Mouse (Mus musculus) kidney, postnatal 25 days (tissue): Measurements from ENCODE around the gene Hadha.
A peak's percentile ranks its signal among the peaks of the same experiment; 100 is the strongest.

Experiments
- DNase-seq, 2 experiments: peaks; one replicate each; pipeline ENCODE4 v3.0.0; 2021; ENCODE audit warnings: mixed read lengths in 2 of 2

Hadha gene

GRCm38 (mm10) chr5:30154474-30155394 lies at the start of gene Hadha, which contains the start of gene Hadhb:
TSS of gene Hadha (minus strand) at chr5:30155162.
TSS of gene Hadhb (plus strand) at chr5:30155248.
- DNase-seq, result peak; percentile 94 to 96

DNA sequence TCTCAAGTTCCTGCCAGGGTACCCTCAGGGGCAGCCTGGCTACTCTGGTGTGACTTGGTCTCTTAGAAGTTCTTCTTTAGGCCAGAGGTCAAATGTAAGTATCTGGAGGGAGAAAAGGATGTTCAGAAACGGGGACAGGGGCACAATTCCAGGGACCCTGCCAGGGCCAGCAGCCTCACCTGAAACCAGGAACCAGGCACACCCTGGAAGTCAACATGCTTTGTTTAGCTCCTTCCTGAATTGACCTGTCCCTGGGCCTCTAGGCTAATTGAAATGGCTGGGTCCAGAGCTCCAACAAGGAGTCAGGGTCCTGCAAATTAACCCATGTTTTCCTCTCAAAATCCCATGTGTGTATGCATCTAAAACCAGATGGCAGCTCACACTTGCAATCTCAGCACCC lies 49.5 kb upstream of the Hadha start:
- DNase-seq, result no peak

GRCm38 (mm10) chr5:30203216-30203885 lies 48.4 kb upstream of the Hadha start:
- DNase-seq, result no peak

GRCm38 (mm10) chr5:30202221-30202620 lies 47.3 kb upstream of the Hadha start:
- DNase-seq, result no peak

DNA sequence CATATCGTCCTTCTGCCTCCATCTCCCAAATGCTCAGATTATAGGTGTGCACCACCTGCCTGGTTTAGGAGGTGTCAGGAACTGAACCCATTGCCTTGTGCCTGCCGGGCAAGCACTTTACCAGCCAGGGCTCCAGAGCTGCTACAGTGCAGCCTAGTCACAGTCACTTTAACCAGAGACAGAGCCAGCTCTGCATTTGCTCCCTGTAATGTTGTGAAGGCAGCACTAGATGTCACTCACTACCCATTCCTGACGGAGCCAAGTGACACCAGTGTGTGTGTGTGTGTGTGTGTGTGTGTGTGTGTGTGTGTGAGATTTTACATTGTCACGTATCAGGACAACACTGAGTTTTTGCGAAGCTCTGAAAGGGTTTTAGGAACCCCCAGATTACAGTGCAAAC lies 46.6 kb upstream of the Hadha start:
- peak in 1 of 2 experiments; percentile 35 for DNase-seq

DNA sequence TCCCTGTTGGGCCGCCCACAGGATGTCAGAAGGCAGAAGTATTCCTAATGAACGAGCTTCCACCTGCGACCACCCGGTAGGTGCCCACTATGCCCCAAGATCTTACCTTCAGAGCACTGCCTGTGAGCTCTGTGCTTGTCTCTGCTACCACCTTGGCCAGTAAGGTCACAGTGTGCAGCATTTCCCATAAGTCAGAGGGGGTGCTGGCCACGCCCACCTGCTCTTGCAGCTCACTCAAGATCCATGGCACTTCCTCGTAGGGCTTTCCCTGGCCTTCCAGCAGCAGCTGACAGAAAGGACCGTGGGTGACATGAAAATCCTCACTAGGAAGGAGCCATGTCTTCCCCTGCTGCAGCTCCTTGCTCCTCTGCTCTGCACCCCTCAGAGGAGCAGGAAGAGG lies 43.3 kb upstream of the Hadha start:
- no peak for DNase-seq

DNA sequence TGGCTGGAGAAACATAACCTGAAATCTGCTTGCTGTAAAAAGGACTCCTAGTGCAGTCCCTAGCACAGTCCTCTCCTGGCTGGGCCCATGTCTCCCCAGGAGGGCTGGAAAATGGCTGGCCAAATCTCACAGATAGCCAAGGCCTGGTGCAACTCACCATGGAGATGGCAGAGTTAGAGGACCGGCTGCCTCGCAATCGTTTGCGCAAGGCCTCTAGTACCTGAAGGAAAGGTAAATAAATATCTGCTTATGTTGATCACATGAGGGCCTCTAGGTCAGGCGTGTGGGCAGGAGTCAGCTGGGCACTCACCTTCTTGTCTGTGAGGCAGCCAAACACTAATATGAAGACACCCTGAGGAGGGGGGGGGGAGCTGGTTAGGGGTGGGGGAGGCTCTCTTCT lies 40.4 kb upstream of the Hadha start:
- no peak for DNase-seq

DNA sequence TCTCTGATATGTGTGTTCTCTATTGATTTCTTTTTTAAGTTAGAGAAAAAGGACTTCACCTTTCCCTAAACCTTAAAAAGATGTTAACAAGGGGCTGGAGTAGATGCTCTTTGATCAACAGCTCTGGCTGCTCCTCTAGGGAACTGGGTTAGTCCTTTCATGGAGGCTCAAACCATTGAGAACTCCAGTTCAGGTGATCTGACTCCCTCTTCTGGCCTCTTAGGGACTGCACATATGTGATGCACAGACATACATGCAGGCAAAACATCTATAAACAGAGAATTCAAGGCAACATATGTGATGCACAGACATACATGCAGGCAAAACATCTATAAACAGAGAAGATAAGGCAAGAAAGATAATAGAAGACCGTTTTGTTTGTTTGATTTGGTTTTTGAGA lies 37.5 kb upstream of the Hadha start:
- no peak for DNase-seq

DNA sequence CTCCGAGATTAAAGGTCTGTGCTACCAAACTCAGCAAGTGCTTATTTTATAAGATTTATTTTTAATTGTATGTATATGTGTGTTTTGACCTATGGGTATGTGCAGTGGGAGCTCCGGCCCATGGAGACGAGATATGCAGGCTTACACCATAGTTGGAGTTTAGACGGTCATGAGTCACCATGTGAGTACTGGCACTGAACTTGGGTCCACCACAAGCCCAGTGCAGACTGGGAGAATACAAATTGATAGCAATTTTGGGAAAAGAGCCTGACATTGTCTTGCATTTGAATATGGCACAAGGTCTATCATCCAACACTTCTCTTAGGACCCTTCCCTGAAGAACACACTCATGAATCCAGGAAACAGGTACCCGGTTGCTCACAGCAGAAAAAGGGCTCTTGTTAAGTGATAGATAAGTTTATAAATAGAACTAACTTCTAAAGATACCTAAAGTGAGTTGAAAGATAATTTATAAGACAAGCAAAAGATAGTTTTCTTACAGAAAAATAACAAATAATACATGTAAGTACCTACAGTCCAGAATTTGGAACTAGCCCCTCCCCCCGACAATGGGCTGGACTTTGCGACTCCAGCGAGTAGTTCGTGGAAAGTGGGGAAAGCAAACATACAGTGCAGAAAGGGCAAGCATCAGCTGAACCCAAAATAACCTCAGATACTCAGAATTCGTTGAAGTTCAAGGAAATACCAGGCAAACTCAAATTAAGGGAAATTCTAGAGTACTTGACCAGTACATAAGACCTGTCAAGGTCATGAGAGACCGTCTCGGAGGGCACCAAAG lies 32.9 kb upstream of the Hadha start:
- DNase-seq, result no peak

DNA sequence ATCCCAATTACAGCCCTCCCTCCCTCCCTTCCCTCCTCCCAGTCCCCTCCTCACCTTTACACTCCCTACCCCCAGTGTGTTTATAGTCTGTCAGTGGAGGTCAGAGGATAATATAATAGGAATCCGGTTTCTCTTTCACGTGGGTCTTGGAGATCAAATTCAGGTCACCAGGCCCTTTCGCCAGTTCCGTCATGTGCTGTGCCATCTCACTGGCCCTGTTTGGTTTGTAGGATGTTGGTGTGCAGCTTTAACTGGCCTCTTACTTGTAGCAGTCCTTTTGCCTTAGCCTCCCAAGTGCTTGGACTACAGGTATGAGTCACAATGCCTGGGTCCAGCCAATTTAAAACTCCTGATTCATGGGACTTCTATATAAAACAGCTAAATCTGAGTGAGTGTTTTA lies 20.8 kb upstream of the Hadha start:
- no peak for DNase-seq

DNA sequence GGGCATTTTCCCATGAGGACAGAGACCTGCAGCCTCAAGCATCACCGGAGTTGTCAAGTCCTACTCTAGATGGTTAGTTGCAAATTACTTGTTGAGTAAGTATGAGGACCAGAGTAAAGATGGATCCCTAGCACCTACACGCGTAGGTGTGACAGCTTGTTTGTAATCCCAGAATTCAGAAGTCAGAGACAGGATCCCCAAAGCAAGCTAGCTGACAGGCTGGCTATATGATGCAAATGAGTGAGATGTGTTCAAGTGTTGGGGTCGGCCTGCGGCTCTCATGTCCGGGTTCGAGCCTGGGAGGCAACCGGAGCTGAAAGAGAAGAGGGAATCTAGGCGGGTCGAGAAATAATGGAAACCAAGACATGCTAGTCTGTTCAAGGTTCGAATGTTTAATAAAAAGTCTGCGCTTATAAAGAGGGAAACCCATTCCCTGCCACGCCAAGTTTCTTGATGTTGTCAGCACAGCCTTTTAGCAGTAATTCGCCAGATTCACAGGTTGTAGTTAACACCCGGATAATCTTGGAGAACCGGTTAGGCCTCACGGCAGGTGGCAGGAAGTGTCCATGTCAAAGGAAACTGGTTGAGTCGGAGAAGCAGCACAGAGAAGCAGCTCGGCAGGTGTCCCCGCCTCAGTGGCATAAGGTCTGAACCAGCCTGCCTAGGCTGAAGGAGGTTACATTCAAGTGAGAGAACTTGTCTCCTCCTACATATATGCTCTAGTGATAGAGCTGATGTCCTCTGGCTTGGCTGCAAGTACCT lies 18.1 kb upstream of the Hadha start:
- DNase-seq, result no peak

DNA sequence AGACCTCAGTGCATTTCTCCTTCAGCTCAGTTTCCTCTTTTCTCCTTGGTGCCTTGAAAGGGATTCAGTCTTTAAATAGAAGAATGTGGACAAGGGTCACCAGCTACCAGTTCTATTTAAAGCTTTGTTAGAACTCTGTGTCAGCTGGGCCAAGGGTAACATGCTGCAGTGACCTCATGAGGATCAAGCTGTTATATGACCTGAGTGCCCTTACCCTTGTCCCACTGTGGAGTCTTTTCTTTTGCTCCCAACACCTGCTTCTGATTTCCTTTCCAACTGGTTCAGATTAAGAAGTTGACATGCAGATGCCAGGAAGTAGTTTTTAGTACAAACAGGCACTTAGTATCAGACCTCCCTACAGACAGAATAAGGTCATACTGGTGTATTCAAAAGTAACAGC lies 17.2 kb upstream of the Hadha start:
- DNase-seq, result no peak

DNA sequence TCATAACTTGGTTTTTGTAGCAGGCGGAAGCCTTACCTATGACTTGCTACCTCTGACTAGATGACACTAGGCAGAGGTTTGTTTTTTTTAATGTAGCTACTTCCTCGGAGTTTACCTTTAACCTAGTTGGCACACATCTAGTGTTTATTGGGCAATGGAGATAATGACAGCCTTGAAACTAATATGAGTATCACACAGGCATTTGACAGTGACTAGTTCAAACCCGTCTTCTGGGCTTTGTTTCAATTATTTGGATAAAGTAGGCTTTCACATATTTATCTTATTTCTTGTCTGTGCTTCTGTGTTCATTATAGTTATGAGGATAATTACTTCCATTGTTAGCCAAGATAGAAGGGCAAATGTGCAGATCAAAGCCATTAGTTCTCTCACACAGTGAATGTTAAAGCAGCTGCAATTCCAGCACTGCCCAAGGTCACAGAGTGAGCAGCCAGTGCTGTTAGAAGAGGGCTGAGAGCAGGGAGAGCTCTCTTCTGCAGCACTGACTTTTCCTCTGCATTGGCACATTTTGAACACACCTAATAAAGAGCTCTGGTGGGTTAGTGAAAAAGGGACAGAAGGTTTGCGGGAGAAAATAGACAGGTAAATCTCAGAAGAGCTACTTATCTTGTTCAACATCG lies 15.5 kb upstream of the Hadha start:
- no peak for DNase-seq

DNA sequence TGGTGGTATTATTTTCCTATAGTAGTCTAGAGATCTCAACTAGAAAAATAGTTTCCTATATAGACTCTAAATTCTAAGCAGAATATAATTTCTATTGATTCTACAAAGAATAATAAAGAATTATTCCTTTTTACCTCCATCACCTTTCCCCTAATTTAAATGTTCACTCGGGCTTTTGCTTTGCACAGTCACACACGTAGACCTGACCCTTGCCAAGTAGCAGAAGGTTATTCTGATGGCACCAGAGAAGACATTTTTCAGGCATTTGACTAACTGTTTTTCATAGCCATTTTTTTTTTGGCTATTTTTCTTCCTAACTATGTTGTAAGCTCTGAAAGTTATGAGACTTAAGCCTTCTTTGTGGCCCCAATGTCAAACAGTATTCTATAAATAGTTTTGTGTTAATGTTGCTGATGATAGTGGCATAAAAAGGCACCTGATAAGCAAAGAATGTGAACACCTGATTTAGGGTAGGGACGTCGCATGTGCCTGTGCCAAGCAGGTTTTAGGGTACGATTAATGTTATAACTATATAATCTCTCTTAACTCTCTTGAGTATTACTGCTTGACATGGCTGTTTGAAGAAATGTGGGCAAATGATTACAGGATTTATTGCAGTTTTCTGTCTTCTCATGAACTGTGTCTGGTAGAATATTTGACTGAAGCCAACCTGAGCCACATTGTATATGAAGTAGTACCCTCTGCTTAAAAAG lies 10.4 kb upstream of the Hadha start:
- no peak for DNase-seq

- DNase-seq, result no peak
Observed at GRCm38 (mm10) chr5:30162339-30162738, 7.4 kb upstream of the Hadha start.

- no peak for DNase-seq
Observed at GRCm38 (mm10) chr5:30161836-30162235, 6.9 kb upstream of the Hadha start.

DNA sequence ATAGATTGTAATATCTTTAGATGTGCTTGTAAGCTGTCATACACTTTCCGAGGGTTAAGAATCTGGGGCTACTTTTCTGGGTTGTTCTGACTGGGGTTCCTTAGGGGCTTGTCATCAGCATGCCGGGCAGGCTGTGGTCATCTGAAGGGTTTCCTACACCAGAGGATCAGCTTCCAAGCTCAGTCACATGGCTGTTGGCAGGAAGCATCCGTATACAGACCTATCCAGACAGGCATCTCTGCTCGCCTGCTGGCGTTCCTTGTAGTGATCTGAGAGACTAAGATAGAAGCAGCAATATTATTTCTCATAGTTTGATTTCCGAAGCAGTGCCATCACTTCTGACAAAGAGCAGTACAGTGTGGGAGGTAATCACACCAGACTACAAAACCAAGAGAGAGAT lies 4.6 kb upstream of the Hadha start:
- DNase-seq, result no peak

GRCm38 (mm10) chr5:30155821-30156629 lies 1.1 kb upstream of the Hadha start:
- DNase-seq, result no peak

DNA sequence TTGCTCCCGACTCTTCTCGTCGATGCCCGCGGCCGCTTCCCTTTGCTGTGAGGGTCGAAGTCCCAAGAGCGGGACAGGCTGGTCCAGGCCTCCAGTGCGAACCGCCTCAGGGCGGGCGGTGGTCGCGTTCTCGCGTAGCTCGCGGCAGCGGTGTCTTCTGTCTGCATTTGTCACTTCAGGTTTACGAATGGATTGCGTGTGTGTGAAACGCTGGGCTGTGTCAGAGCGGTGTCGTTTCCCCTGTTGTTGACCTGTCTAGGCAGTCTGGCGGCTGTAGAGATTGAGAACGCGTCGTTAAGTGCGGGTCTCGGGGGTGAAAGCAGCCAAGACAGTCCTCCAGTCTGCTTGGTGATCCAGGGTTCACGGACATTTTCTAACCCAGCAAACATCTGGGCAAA lies 432 bp upstream of the Hadha start:
- DNase-seq, result no peak

- no peak for DNase-seq
Observed at GRCm38 (mm10) chr5:30154013-30154412, 949 bp downstream of the Hadha start.

DNA sequence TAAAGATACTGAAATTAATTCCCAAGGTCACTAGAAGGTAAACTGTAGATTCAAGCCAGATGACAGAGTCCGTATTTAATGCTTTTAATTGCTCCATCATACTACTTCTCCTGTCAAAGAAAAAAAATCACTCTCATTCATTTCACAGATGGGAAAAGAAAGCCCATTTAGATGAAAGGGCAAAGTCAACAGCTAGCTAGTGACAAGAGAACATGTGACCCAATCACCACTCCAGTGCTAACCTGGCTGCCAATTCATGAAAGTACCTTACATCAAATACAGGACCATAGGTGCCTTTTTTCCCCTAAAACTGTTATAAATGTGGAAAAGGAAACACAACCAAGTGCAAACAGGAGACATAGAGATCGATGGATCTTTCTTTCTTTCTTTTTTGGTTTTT lies 1.7 kb downstream of the Hadha start:
- DNase-seq, result no peak
